Mouse (Mus musculus) E14TG2a.4 (cell line): ENCODE measurements around the gene Jakmip3.

Experiments
- CTCF ChIP-seq: conservative IDR thresholded peaks from 2 replicates; pipeline ENCODE4 v1.5.1; 2014; ENCODE audit warnings: low read length
- NANOG ChIP-seq: IDR thresholded peaks from 2 replicates; pipeline ENCODE4 v1.6.1; 2014; ENCODE audit warnings: borderline replicate concordance, low read length, mixed read lengths
- POU5F1 ChIP-seq: IDR thresholded peaks from 2 replicates; pipeline ENCODE4 v1.6.1; 2014; ENCODE audit warnings: low read length, borderline replicate concordance

DNA sequence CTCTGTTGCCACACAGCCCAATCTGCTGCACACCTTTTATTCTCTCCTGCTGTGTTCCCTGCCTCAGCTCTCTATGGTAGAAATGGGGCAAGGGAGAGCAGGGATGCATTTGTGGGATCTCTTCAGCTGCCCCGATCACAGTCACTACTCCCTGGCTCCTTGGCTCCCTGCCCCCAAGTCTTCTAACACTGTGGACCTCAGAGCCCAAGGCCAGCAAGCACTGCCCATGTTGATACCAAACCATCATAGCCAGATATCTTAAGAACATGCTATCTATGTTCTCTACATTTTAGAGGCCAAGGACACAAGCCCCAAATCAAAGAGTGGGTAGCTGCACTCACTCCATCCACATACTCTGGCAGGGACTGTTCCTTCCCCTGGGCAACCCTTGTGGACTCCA lies 80.8 kb downstream of the Jakmip3 start:
- TF ChIP-seq CTCF (no peak), POU5F1 (no peak), NANOG (no peak)
